Mouse (Mus musculus): Measurements from ENCODE around the gene Tmc8.
A peak's percentile ranks its signal among the peaks of the same experiment; 100 is the strongest.
"Not testable (repeated sequence)": the region's sequence is repeated elsewhere in the genome, so short reads cannot be mapped to it uniquely, and the experiment has no call there.

The Tmc8 gene

DNA sequence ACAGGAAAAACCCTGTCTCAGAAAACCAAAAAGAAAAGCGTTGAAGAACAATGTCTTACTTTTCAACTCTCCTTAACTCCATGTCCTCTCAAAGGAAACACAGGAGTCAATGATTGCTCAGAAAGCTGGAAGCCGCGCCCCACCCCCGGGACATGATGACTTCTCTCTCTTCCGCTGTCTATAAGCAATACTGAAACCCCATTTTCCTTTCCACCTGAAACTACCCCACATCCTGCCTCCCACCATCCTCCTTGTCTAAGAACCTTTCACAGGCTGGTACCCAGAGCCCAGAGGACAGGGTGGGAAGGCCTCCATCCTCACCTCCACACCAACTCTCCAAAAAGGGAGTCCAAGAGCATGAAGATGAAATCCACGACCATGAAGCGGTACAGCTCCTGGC lies 9.5 kb upstream of the Tmc8 start:
- no peak for DNase-seq (ENCODE audit: low spot score in 2 of 2)

GRCm38 (mm10) chr11:117774925-117775324 lies 7.0 kb upstream of the Tmc8 start:
- no peak for DNase-seq (ENCODE audit: low spot score in 2 of 2)

- DNase-seq (ENCODE audit: low spot score in 2 of 2): no peak
Measured at GRCm38 (mm10) chr11:117775540-117775939, 6.3 kb upstream of the Tmc8 start.

DNA sequence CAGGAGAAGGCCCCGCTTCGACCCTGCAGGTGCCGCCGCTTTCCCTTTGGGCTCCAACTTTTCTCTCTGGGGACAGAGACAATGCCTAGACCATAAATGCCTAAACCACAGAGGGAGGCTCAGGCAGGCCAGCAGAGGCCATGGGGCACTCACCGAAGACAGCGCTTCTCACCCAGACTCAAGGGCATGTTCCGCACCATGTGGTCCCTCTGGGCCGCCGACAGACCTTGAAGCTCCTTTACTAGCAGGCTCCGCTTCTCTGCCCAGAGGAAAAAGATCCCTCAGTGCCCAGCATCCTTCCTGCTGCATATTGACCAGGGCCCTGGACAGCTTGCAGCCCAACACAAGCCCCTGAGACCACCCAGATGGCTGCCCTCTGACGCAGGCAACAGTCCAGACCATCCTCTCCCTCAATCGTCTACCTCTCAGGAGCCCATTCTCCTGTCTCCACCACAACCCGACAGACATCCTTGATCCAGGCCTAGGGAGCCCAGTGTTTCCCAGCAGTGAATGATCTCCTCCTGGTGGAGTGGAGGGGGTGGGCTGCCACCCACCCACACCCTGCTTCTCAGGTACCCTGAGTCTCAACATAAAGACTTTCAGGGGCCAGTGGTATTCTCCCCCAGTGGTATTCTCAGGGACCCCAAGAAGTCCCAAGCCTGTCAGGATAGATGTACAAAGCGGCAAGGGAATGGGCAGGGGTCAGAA lies 5.6 kb upstream of the Tmc8 start:
- DNase-seq (ENCODE audit: low spot score in 2 of 2): no peak

DNA sequence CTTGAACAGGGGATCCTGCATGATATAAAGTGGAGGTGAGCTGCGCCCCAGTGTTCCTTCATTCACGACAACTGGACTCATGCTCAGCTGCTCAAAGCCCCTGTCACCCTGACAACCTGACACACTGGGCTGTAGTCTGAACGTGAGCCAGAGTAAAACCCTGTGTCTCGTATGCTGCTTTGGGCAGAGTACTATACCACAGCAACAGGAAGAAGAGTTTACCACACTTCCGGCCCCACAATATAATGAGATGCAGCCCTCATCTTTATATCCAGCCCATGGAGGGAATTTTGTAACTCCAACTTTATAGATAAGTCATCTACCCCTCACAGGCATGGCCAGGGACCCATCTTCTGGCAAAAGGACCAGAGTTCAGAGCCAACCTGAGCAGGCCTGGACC lies 4.8 kb upstream of the Tmc8 start:
- DNase-seq (ENCODE audit: low spot score in 2 of 2): no peak

GRCm38 (mm10) chr11:117778031-117778430 lies 3.8 kb upstream of the Tmc8 start:
- no peak for DNase-seq (ENCODE audit: low spot score in 2 of 2)

DNA sequence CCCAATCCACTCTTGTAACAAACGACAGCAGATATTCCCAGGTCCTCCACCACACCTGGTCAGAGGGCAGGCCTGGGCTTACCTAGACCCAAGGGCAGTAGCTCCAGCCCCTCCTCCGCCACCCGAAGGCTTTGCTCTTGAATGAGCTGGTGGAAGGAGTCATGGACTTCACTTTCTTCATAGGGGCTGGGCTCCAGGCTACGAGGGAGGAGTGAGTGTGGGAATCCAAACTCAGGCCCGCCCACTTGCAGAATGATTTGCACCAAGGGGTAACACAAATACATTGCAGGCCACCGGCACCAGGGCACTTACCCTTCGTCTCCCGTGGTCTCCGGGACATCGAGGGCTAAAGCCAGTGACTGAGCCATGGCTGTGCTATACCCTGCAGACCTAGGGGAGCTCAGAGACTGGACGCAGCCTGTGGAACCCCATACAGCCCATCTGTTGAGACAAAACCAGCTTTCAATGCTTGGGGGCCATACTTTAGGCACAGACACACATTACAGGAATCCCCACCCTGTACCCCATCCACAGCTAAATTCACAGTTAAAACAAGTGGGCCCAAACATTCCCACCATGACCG lies 2.9 kb upstream of the Tmc8 start:
- peak; percentile 70 to 83 for DNase-seq (ENCODE audit: low spot score in 2 of 2)

GRCm38 (mm10) chr11:117779434-117780198 lies 2.3 kb upstream of the Tmc8 start:
- peak; percentile 79 to 88 for DNase-seq (ENCODE audit: low spot score in 2 of 2)

DNA sequence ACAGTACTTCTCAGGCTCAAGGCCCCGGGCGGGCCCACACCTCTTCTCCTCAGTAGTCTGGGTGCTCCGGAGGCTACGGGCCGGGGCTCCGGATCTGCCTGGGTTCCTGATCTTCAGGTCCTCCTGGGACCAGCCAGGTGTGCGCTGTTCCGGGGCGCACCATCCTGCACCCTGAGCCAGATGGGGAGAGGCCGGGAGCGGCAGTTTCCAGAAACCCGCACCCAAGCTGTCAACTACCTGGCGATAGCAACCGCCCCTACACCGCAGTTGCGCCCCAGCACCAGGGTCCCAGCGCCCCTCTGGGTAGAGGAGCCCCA lies 1.7 kb upstream of the Tmc8 start:
- DNase-seq (ENCODE audit: low spot score in 2 of 2): no peak

DNA sequence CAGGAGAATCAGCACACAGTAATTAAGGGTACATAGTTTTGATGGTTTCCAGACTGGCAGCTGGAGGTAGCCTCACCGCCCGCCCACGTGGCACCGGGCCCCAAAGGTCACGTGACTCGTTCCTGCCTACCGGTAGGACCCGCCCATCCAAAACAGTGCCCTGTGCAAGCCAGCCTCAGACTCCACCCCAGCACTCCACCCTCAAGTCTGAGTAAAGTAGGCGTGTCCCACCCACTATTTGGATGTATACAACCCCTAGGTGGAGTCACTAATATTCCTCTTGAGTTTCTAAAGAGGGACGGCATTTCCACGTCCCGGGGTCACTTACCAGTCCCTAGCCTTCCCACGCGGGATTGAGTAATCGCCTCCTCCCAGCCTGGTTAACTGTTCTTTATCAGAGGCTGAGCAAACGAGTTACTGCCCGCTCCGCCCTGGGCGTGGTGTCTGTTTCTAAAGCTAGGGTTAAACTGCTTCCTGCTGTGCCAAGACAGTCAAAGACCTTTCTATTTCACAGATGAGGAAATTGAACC lies 1.2 kb upstream of the Tmc8 start:
- peak; percentile 95 for DNase-seq (ENCODE audit: low spot score in 2 of 2)

GRCm38 (mm10) chr11:117781199-117781821 lies 566 bp upstream of the Tmc8 start:
- DNase-seq (ENCODE audit: low spot score in 2 of 2): peak; percentile 81 to 89

DNA sequence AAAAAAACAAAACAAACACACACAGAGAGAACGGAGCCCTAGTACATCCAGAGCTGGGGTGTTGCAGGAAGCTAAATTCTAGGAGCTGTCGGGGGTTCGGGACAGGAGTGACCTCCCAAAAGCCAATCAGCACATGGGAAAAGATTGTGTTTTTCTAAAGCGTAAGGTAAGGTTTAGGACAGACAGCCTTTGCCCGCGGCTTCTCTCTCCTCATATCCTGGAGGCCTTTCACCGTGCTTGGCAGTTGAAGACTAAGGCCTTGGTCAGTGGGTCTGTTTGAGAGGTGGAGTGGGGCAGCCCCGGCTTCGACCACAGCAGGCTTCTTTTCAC lies 794 bp downstream of the Tmc8 start:
- no peak for DNase-seq (ENCODE audit: low spot score in 2 of 2)

- DNase-seq (ENCODE audit: low spot score in 2 of 2): peak; percentile 88 to 95
Measured at GRCm38 (mm10) chr11:117783089-117783488, 1.2 kb downstream of the Tmc8 start.

DNA sequence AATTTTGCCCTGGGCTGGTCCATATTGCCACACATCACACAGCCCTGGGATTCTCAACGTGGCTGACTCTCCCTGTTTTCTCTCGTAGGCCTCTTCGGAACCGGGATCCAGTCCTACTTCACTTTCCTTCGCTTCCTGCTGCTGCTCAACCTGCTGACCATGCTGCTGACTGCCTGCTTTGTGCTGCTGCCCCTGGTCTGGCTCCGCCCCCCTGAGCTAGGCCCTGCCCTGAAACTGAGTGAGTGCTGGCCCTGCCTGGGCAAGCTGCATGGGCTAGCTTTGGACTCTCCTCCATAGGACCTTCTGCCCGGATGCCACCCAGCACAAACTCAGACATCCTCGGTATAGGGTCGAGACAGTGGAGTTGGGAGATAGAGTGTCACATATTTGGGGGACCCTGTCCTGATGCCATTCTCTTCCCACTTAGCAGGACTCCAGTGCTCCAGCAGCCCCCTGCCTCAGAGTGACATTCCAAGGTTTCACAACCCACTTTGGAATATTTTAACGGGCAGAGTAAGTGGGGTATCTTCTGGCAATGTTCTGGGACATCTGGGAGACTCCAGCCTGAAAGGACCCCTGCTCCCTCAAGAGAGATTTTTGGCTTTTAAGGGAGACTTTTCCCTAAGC lies 1.9 kb downstream of the Tmc8 start:
- peak; percentile 81 to 89 for DNase-seq (ENCODE audit: low spot score in 2 of 2)

DNA sequence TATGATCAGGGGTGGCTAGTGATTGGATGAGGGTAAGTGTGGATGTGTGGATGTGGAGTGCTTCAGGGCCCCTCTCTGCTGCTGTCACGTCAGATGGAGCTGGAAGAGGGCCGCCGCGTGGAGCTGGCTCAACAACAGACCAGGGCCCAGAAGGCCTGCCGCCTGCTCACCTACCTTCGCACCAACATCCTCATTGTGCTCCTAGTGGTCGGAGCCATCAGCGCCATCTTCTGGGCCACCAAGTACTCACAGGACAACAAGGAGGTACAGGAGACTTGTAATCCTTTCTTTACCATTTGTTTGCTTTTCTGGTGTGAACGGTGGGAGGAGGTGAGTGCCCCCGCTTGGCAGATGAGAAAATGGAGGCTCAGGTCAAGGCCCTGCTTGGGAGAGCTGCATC lies 4.4 kb downstream of the Tmc8 start:
- DNase-seq (ENCODE audit: low spot score in 2 of 2): peak; percentile 80 to 88

- DNase-seq (ENCODE audit: low spot score in 2 of 2): not testable (repeated sequence)
Measured at GRCm38 (mm10) chr11:117788481-117788880, 6.6 kb downstream of the Tmc8 start.

DNA sequence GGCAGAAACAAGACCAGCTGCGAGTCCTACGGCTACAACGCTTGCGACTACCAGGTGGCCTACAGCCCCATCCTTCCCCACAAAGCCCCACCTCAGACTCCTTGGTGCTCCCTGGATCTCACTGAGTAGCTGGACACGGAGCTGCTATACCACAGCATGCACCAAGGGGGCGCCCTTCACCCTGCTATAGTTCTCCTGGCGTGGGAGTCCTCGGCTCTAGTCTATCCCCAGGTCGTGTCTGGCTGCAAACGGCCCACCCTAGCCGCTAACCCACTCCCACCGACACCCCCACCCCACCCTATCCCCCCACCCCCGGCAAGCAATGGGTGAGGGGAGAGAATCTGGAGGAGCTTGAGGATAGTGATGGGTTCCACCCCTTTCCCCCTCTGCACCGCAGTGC lies 8.4 kb downstream of the Tmc8 start:
- DNase-seq (ENCODE audit: low spot score in 2 of 2): peak; percentile 82 to 93

- peak; percentile 61 to 82 for DNase-seq (ENCODE audit: low spot score in 2 of 2)
Measured at GRCm38 (mm10) chr11:117790703-117791440, 9.0 kb downstream of the Tmc8 start.

DNA sequence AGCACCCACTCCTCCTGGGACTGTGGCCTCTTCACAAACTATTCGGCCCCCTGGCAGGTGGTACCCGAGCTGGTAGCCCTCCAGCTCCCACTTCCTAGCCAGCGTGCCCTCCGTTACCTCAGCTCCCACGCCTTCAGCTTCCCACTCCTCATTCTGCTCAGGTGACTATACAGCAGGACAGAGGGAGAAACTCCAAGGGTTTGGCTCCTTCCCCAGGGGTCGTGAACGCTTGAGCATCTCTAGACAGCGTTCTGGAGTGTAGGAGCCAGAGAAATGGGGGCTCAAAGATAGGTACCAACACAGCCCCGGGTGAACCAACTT lies 9.5 kb downstream of the Tmc8 start:
- DNase-seq (ENCODE audit: low spot score in 2 of 2): no peak

- peak; percentile 90 to 91 for DNase-seq (ENCODE audit: low spot score in 2 of 2)
Measured at GRCm38 (mm10) chr11:117792281-117792888, 10.5 kb downstream of the Tmc8 start.

GRCm38 (mm10) chr11:117794035-117794551 lies 12.2 kb downstream of the Tmc8 start:
- no peak for DNase-seq (ENCODE audit: low spot score in 2 of 2)

All from spleen, postnatal 4 days (tissue).